In genomic region chr10:21618745-21619508, GRCm38 (mm10) we compare ENCODE assay signal across 21 mouse cellular contexts. TPM values are rescaled to one million over a fixed set of nuclear protein-coding genes. Genes with fewer than 3 reads are reported as not detected.
DNase-seq lines count a peak whose midpoint lies in the region; ATAC-seq and TF ChIP-seq lines count a peak whose summit lies in the region.
"Had no signal": no experiment of that assay in that cellular context is flagged by ENCODE, and none has a peak within 500 bp of the region (broad histone marks: within the 10 kb centered on the region; RNA-seq: fewer than 3 reads in every experiment).

No protein-coding gene starts in this region.

- no peak overlapping the region for H3K9ac ChIP-seq in heart, embryonic 12.5 days
- no peak overlapping the region for H3K9ac ChIP-seq in midbrain, embryonic 13.5 days (replicated peaks)
- H3K9ac ChIP-seq: forebrain, embryonic 12.5 days; limb, embryonic 12.5 days; lung, embryonic 14.5 days had no signal

- H3K27me3 ChIP-seq in heart, embryonic 12.5 days (replicated peaks) = no peaks in the 10 kb centered on the region
- H3K27me3 ChIP-seq in spleen, adult 2 months (ENCODE audit: control insufficient read depth, insufficient read depth, low read length) = no peaks in the 10 kb centered on the region
- no peaks in the 10 kb centered on the region for H3K27me3 ChIP-seq in midbrain, embryonic 13.5 days
- H3K27me3 ChIP-seq: forebrain, embryonic 12.5 days; limb, embryonic 12.5 days had no signal

- WGBS in heart, embryonic 12.5 days = 70% methylated on average over 5 of the region's 5 CpGs
- WGBS in spleen, adult 2 months = 71% methylated on average over 5 of the region's 5 CpGs
- 76% methylated on average over 5 of the region's 5 CpGs for WGBS in midbrain, embryonic 13.5 days

- ATAC-seq in heart, embryonic 12.5 days (ENCODE audit: insufficient number of reproducible peaks, low FRiP score) = no peak
- no peak for ATAC-seq in midbrain, embryonic 13.5 days
- no peak for ATAC-seq in erythroblast, adult 5-6 weeks (replicated peaks; ENCODE audit: low FRiP score, poor library complexity, severe bottlenecking)

- no peak overlapping the region for H3K4me3 ChIP-seq in heart, embryonic 12.5 days
- peak overlapping the region; percentile 30 for H3K4me3 ChIP-seq in spleen, adult 2 months (ENCODE audit: extremely low read depth, insufficient read depth, insufficient read length)
- no peak overlapping the region for H3K4me3 ChIP-seq in brown adipose tissue, adult 24 weeks (ENCODE audit: insufficient read depth, low read depth, low read length)
- no peak overlapping the region for H3K4me3 ChIP-seq in midbrain, embryonic 13.5 days (replicated peaks)
- H3K4me3 ChIP-seq: forebrain, embryonic 12.5 days; limb, embryonic 12.5 days had no signal

- no peaks in the 10 kb centered on the region for H3K4me1 ChIP-seq in heart, embryonic 12.5 days (replicated peaks)
- peaks cover 2% of the 10 kb centered on the region; the same call in 1 of the 2 replicates for H3K4me1 ChIP-seq in spleen, adult 2 months (ENCODE audit: control insufficient read depth, insufficient read depth, insufficient read length)
- peaks cover 3% of the 10 kb centered on the region; the same call in 1 of the 2 replicates for H3K4me1 ChIP-seq in brown adipose tissue, adult 24 weeks (ENCODE audit: control insufficient read depth, insufficient read depth, insufficient read length, low read length)
- no peaks in the 10 kb centered on the region for H3K4me1 ChIP-seq in midbrain, embryonic 13.5 days (replicated peaks)
- H3K4me1 ChIP-seq: forebrain, embryonic 12.5 days had no signal

- DNase-seq in heart, adult 11 months = peak; percentile 58
- no peak for DNase-seq in spleen, adult 2 months (ENCODE audit: low read depth in 1 of 2, low spot score in 2 of 2)
- no peak for DNase-seq in spleen, adult 12 weeks (ENCODE audit: low spot score)
- no peak for DNase-seq in neural tube, embryonic 10.5 days (ENCODE audit: extremely low spot score, low spot score)
- DNase-seq: cerebellum, adult 18-20 months; kidney, adult 11 months; kidney, postnatal 36 days; lung, embryonic 14.5 days; thymus, postnatal 4 days had no signal

- no peaks in the 10 kb centered on the region for H3K36me3 ChIP-seq in heart, embryonic 12.5 days
- H3K36me3 ChIP-seq in spleen, adult 2 months (ENCODE audit: control insufficient read depth, insufficient read depth, low read length) = no peaks in the 10 kb centered on the region
- no peaks in the 10 kb centered on the region for H3K36me3 ChIP-seq in midbrain, embryonic 13.5 days
- H3K36me3 ChIP-seq: forebrain, embryonic 12.5 days; limb, embryonic 12.5 days had no signal

- H3K9me3 ChIP-seq in heart, embryonic 12.5 days (replicated peaks) = no peaks in the 10 kb centered on the region
- no peaks in the 10 kb centered on the region for H3K9me3 ChIP-seq in midbrain, embryonic 13.5 days
- H3K9me3 ChIP-seq: forebrain, embryonic 12.5 days; limb, embryonic 12.5 days had no signal

- no peak for TF ChIP-seq CTCF in spleen, adult 2 months (IDR thresholded peaks at IDR 0.05; ENCODE audit: extremely low read depth, insufficient read depth, insufficient read length, insufficient replicate concordance)

- no peak overlapping the region for H3K27ac ChIP-seq in heart, embryonic 12.5 days (ENCODE audit: poor library complexity, severe bottlenecking)
- H3K27ac ChIP-seq in spleen, adult 2 months (ENCODE audit: insufficient read depth, low read length) = no peak overlapping the region
- peak overlapping the region; percentile 57 for H3K27ac ChIP-seq in brown adipose tissue, adult 24 weeks (replicated peaks; ENCODE audit: low read depth, low read length)
- H3K27ac ChIP-seq in midbrain, embryonic 13.5 days = no peak overlapping the region
- H3K27ac ChIP-seq: forebrain, embryonic 12.5 days; limb, embryonic 12.5 days had no signal

- TF ChIP-seq POLR2A in spleen, adult 2 months (IDR thresholded peaks at IDR 0.05; ENCODE audit: low read depth, low read length) = no peak

- no peak overlapping the region for H3K4me2 ChIP-seq in heart, embryonic 12.5 days
- H3K4me2 ChIP-seq in midbrain, embryonic 13.5 days (replicated peaks) = no peak overlapping the region
- H3K4me2 ChIP-seq: forebrain, embryonic 12.5 days; limb, embryonic 12.5 days; lung, embryonic 14.5 days had no signal

RNA-seq across cellular contexts. Expression of gene 1700020N01Rik, which starts 26.0 kb away (rescaled TPM):
- polyA plus RNA-seq in heart, embryonic 12.5 days (2016; fragmentation: Nextera tagmentation; extraction: Ambion mirVana) = 0.18 and 0.54 TPM in 2 replicates
- polyA plus RNA-seq in spleen, adult 2 months (2012; rRNA removed) = not detected in 2 replicates
- polyA plus RNA-seq in brown adipose tissue, adult 24 weeks (2012; ENCODE audit: insufficient read depth, insufficient read length, missing spikeins) = not detected in 2 replicates
- polyA plus RNA-seq in midbrain, embryonic 13.5 days (2015; fragmentation: Nextera tagmentation; extraction: Ambion mirVana) = not detected in 2 replicates
- not detected in 2 replicates for total RNA-seq in erythroblast, adult 5-6 weeks (2015; ENCODE audit: low replicate concordance)
- total RNA-seq in erythroblast, adult 5-6 weeks (2017; ENCODE audit: low replicate concordance) = not detected in 2 replicates
- total RNA-seq: hematopoietic stem cell, adult 5-6 weeks; left cerebral cortex, adult 18-20 months; megakaryocyte-erythroid progenitor cell, adult 5-6 weeks had no signal
- polyA plus RNA-seq: cortical plate, adult 2 months; embryonic facial prominence, embryonic 14.5 days; forebrain, embryonic 12.5 days; limb, embryonic 12.5 days; lung, embryonic 14.5 days; stomach, embryonic 16.5 days had no signal
